Mouse (Mus musculus) cerebellum, adult 11 months (tissue): ENCODE measurements around the gene Alkbh4.
"Not testable (repeated sequence)": the region's sequence is repeated elsewhere in the genome, so short reads cannot be mapped to it uniquely, and the experiment has no call there.

ENCODE experiments used
- DNase-seq: peaks from one replicate; pipeline ENCODE4 v3.0.0; 2022

The Alkbh4 gene

GRCm38 (mm10) chr5:136143161-136143755 lies 7.3 kb downstream of the Alkbh4 start:
- DNase-seq, result no peak

GRCm38 (mm10) chr5:136144606-136145430 lies 8.9 kb downstream of the Alkbh4 start:
- DNase-seq, result no peak

GRCm38 (mm10) chr5:136146936-136147335 lies 11.0 kb downstream of the Alkbh4 start:
- DNase-seq, result no peak

- no peak for DNase-seq
Measured at GRCm38 (mm10) chr5:136147704-136148103, 11.8 kb downstream of the Alkbh4 start.

- not testable (repeated sequence) for DNase-seq
Measured at GRCm38 (mm10) chr5:136149134-136149576, 13.2 kb downstream of the Alkbh4 start.

- no peak for DNase-seq
Measured at GRCm38 (mm10) chr5:136152365-136152764, 16.4 kb downstream of the Alkbh4 start.

- no peak for DNase-seq
Measured at GRCm38 (mm10) chr5:136155399-136155798, 19.5 kb downstream of the Alkbh4 start.

- not testable (repeated sequence) for DNase-seq
Measured at GRCm38 (mm10) chr5:136160084-136160483, 24.1 kb downstream of the Alkbh4 start.

GRCm38 (mm10) chr5:136163807-136164474 lies 28.0 kb downstream of the Alkbh4 start:
- peak; percentile 51 for DNase-seq

- peak; percentile 30 for DNase-seq
Measured at GRCm38 (mm10) chr5:136165246-136165645, 29.3 kb downstream of the Alkbh4 start.

- DNase-seq, result no peak
Measured at GRCm38 (mm10) chr5:136167296-136167695, 31.4 kb downstream of the Alkbh4 start.

GRCm38 (mm10) chr5:136168071-136168470 lies 32.1 kb downstream of the Alkbh4 start:
- DNase-seq, result no peak

- no peak for DNase-seq
Measured at GRCm38 (mm10) chr5:136169626-136170511, 33.9 kb downstream of the Alkbh4 start.

GRCm38 (mm10) chr5:136170512-136171362 lies 34.8 kb downstream of the Alkbh4 start, which contains the start of gene Orai2:
TSS of gene Orai2 (minus strand) at chr5:136170713.
- DNase-seq, result peak; percentile 82

- no peak for DNase-seq
Measured at GRCm38 (mm10) chr5:136171363-136172341, 35.7 kb downstream of the Alkbh4 start.

GRCm38 (mm10) chr5:136172939-136173338 lies 37.0 kb downstream of the Alkbh4 start:
- DNase-seq, result no peak

GRCm38 (mm10) chr5:136173606-136174463 lies 37.9 kb downstream of the Alkbh4 start:
- DNase-seq, result peak; percentile 46

- no peak for DNase-seq
Measured at GRCm38 (mm10) chr5:136179594-136179993, 43.6 kb downstream of the Alkbh4 start.

- DNase-seq, result no peak
Measured at GRCm38 (mm10) chr5:136181197-136181596, 45.3 kb downstream of the Alkbh4 start.
